Mouse (Mus musculus) ES-Bruce4 (cell line): ENCODE measurements around the gene Kcnk5.

Experiments
- CTCF ChIP-seq: IDR thresholded peaks from one replicate; pipeline ENCODE4 v1.8.1; 2011; ENCODE audit warnings: low read depth, low read length
- EP300 ChIP-seq: IDR thresholded peaks from 2 replicates; pipeline ENCODE4 v1.6.1; 2011; ENCODE audit warnings: low read depth, low read length; ENCODE audit not compliant: insufficient read depth
- POLR2A ChIP-seq: IDR thresholded peaks from one replicate; pipeline ENCODE4 v1.8.1; 2011; ENCODE audit warnings: low read length; ENCODE audit not compliant: insufficient read depth

DNA sequence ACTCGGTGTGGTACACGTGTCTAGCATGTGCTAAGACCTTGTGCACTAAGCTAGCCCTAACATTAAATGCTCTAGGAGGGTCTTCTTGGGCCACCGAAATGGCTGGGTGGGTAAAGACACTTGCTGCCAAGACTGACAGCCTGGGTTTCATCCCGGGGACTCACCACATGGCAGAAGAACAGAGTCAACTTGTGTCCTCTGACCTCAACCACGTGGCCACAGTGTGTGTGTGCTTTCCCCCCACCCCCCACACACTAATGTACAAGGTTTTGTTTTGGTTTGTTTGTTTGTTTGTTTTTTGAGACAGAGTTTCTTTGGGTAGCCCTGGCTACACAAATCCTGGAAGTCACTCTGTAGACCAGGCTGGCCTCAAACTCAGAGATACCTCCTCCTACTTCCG is 6.9 kb downstream of the Kcnk5 start:
- no peak for TF ChIP-seq CTCF
- no peak for TF ChIP-seq POLR2A
- TF ChIP-seq EP300 = no peak
